Mouse (Mus musculus): ENCODE measurements around the gene Ppp1cc.

- TF ChIP-seq CTCF (IDR thresholded peaks at IDR 0.05; ENCODE audit: borderline replicate concordance, insufficient read depth, low read depth, low read length) (no peak), POLR2A (IDR thresholded peaks at IDR 0.05; ENCODE audit: borderline replicate concordance, insufficient read depth, low read length) (no peak)
These were observed 50.8 kb downstream of the Ppp1cc start for GRCm38 (mm10) chr5:122208909-122209308.

All from cerebellum, adult 2 months (tissue).